8 mouse cellular contexts compared by ENCODE assay signal in genomic region chr3:79784362-79784736, GRCm38 (mm10). TPM values are rescaled to one million over a fixed set of nuclear protein-coding genes. Genes with fewer than 3 reads are reported as not detected.
A peak's percentile ranks its signal among the peaks of the same experiment; 100 is the strongest.
DNase-seq lines count a peak whose midpoint lies in the region; ATAC-seq lines count a peak whose summit lies in the region.

No protein-coding gene starts in this region.

- H3K9me3 ChIP-seq in kidney, embryonic 16.5 days (ENCODE audit: low read length) = peaks cover 3% of the 10 kb centered on the region; the same call in 1 of the 2 replicates
- peaks cover 5% of the 10 kb centered on the region; the same call in 1 of the 2 replicates for H3K9me3 ChIP-seq in embryonic facial prominence, embryonic 12.5 days
- H3K9me3 ChIP-seq in intestine, embryonic 16.5 days (ENCODE audit: control insufficient read depth, low read length) = no peaks in the 10 kb centered on the region
- no peaks in the 10 kb centered on the region for H3K9me3 ChIP-seq in neural tube, embryonic 14.5 days (ENCODE audit: control insufficient read depth, low read length)

- 4% methylated on average over 11 of the region's 11 CpGs for WGBS in kidney, embryonic 16.5 days
- WGBS in embryonic facial prominence, embryonic 12.5 days = 13% methylated on average over 11 of the region's 11 CpGs
- WGBS in intestine, embryonic 16.5 days = 9% methylated on average over 11 of the region's 11 CpGs
- WGBS in neural tube, embryonic 14.5 days = 10% methylated on average over 11 of the region's 11 CpGs

- peak overlapping the region; percentile 34 for H3K4me3 ChIP-seq in kidney, embryonic 16.5 days (ENCODE audit: low read length)
- H3K4me3 ChIP-seq in embryonic facial prominence, embryonic 12.5 days = no peak overlapping the region
- H3K4me3 ChIP-seq in intestine, embryonic 16.5 days (ENCODE audit: low read length) = no peak overlapping the region
- H3K4me3 ChIP-seq in neural tube, embryonic 14.5 days (ENCODE audit: low read depth, low read length) = no peak overlapping the region

- H3K4me2 ChIP-seq in kidney, embryonic 16.5 days (replicated peaks; ENCODE audit: low read depth, low read length) = peak overlapping the region; percentile 51
- H3K4me2 ChIP-seq in embryonic facial prominence, embryonic 12.5 days (replicated peaks) = peak overlapping the region; percentile 16
- H3K4me2 ChIP-seq in intestine, embryonic 16.5 days (ENCODE audit: low read depth, low read length) = peak overlapping the region; percentile 35
- H3K4me2 ChIP-seq in neural tube, embryonic 14.5 days (ENCODE audit: low read depth, low read length) = peak overlapping the region; percentile 12; the same call in 1 of the 2 replicates

- DNase-seq in kidney, adult 18-20 months = no peak
- no peak for DNase-seq in urinary bladder, postnatal 25 days (ENCODE audit: low spot score)
- no peak for DNase-seq in gastrocnemius, postnatal 10 days
- DNase-seq in ovary, adult 18-20 months (ENCODE audit: low spot score) = no peak

- H3K27ac ChIP-seq in kidney, embryonic 16.5 days (ENCODE audit: low read length) = no peak overlapping the region
- no peak overlapping the region for H3K27ac ChIP-seq in embryonic facial prominence, embryonic 12.5 days
- no peak overlapping the region for H3K27ac ChIP-seq in intestine, embryonic 16.5 days (ENCODE audit: low read length)
- H3K27ac ChIP-seq in neural tube, embryonic 14.5 days (ENCODE audit: low read depth, low read length) = no peak overlapping the region

- peaks cover 10% of the 10 kb centered on the region; the same call in 1 of the 2 replicates for H3K4me1 ChIP-seq in kidney, embryonic 16.5 days (ENCODE audit: insufficient read depth, low read length)
- 0 out of 2 replicates have a peak, but pooled peaks cover 5% of the 10 kb centered on the region for H3K4me1 ChIP-seq in embryonic facial prominence, embryonic 12.5 days
- no peaks in the 10 kb centered on the region; the same call in 1 of the 2 replicates for H3K4me1 ChIP-seq in intestine, embryonic 16.5 days (ENCODE audit: control insufficient read depth, insufficient read depth, low read length)
- no peaks in the 10 kb centered on the region for H3K4me1 ChIP-seq in neural tube, embryonic 14.5 days (ENCODE audit: control insufficient read depth, insufficient read depth, low read length)

- ATAC-seq in kidney, embryonic 16.5 days (ENCODE audit: low FRiP score, low TSS enrichment) = peak; percentile 65
- no peak for ATAC-seq in embryonic facial prominence, embryonic 12.5 days (ENCODE audit: insufficient number of reproducible peaks, insufficient read depth, low FRiP score, low TSS enrichment)
- no peak for ATAC-seq in intestine, embryonic 16.5 days
- peak; percentile 51; the same call in 1 of the 2 replicates for ATAC-seq in neural tube, embryonic 14.5 days (ENCODE audit: low read depth)

- no peaks in the 10 kb centered on the region for H3K27me3 ChIP-seq in kidney, embryonic 16.5 days (ENCODE audit: insufficient read depth, low read length)
- no peaks in the 10 kb centered on the region for H3K27me3 ChIP-seq in embryonic facial prominence, embryonic 12.5 days
- no peaks in the 10 kb centered on the region for H3K27me3 ChIP-seq in intestine, embryonic 16.5 days (replicated peaks; ENCODE audit: control insufficient read depth, insufficient read depth, low read length)
- H3K27me3 ChIP-seq in neural tube, embryonic 14.5 days (ENCODE audit: control insufficient read depth, insufficient read depth, low read length) = no peaks in the 10 kb centered on the region

- H3K36me3 ChIP-seq in kidney, embryonic 16.5 days (ENCODE audit: insufficient read depth, low read length) = no peaks in the 10 kb centered on the region
- no peaks in the 10 kb centered on the region for H3K36me3 ChIP-seq in embryonic facial prominence, embryonic 12.5 days
- no peaks in the 10 kb centered on the region for H3K36me3 ChIP-seq in intestine, embryonic 16.5 days (ENCODE audit: control insufficient read depth, insufficient read depth, low read length)
- no peaks in the 10 kb centered on the region for H3K36me3 ChIP-seq in neural tube, embryonic 14.5 days (ENCODE audit: control insufficient read depth, insufficient read depth, low read length)

- 0 out of 2 replicates have a peak overlapping the region, but pooled peaks have one; percentile 26 for H3K9ac ChIP-seq in kidney, embryonic 16.5 days (replicated peaks; ENCODE audit: low read length)
- H3K9ac ChIP-seq in embryonic facial prominence, embryonic 12.5 days = no peak overlapping the region
- H3K9ac ChIP-seq in intestine, embryonic 16.5 days (ENCODE audit: low read depth, low read length) = no peak overlapping the region
- no peak overlapping the region for H3K9ac ChIP-seq in neural tube, embryonic 14.5 days (replicated peaks; ENCODE audit: low read depth, low read length)

RNA-seq across cellular contexts. Expression of gene Rxfp1, which starts 46.7 kb away (rescaled TPM):
- polyA plus RNA-seq in kidney, embryonic 16.5 days (2015; fragmentation: Nextera tagmentation; extraction: Ambion mirVana) = 0.04 TPM in 1 of 2 replicates, not detected in the other
- polyA plus RNA-seq in embryonic facial prominence, embryonic 12.5 days (2016; fragmentation: Nextera tagmentation; extraction: Ambion mirVana) = 0.67 and 1.0 TPM in 2 replicates
- polyA plus RNA-seq in intestine, embryonic 16.5 days (2015; fragmentation: Nextera tagmentation; extraction: Ambion mirVana) = 0.17 TPM in 1 of 2 replicates, not detected in the other
- polyA plus RNA-seq in neural tube, embryonic 14.5 days (2014; fragmentation: Nextera tagmentation; extraction: Ambion mirVana) = 0.05 and 0.10 TPM in 2 replicates
- under 1 TPM in 1 of 2 experiments, not detected in 1; 0.05 TPM for total RNA-seq in gastrocnemius, postnatal 10 days (2021)

Comparison
In these comparisons a context has a peak if more than half of its experiments do, and no peak if none do; other contexts are left out.
1. ATAC-seq: peak in kidney, embryonic 16.5 days (single experiment) and neural tube, embryonic 14.5 days (single experiment); none in embryonic facial prominence, embryonic 12.5 days (single experiment) and intestine, embryonic 16.5 days (single experiment).
2. Peak in every context shown above with its lines, with median percentiles within 50 percentile points of each other: H3K4me2 ChIP-seq.